Mouse (Mus musculus) lung, postnatal 0 days (tissue): ENCODE measurements around the gene Ifrd2. TPM values are rescaled to one million over a fixed set of nuclear protein-coding genes. Genes with fewer than 3 reads are reported as not detected.
A peak's percentile ranks its signal among the peaks of the same experiment; 100 is the strongest.

Experiments
- ATAC-seq: fragments of 200-750 bp; cut with Nextera tagmentation; 2 replicates; pipeline ENCODE4 v1.8.0; 2017; ENCODE audit warnings: moderate library complexity
- DNase-seq: peaks from one replicate; pipeline ENCODE4 v3.0.0-alpha.2; 2016; ENCODE audit warnings: low spot score
- H3K27ac ChIP-seq: fragments of 300-500 bp; sonication (generic); 2 replicates; pipeline ENCODE4 v1.5.1; 2014; ENCODE audit warnings: antibody characterized with exemption, mild to moderate bottlenecking, low read length, mixed read lengths
- H3K27me3 ChIP-seq: fragments of 300-500 bp; sonication (generic); replicated peaks from 2 replicates; pipeline ENCODE4 v1.6.1; 2014; ENCODE audit warnings: low read length, mixed read lengths; ENCODE audit not compliant: insufficient read depth
- H3K36me3 ChIP-seq: fragments of 300-500 bp; sonication (generic); 2 replicates; pipeline ENCODE4 v1.6.1; 2014; ENCODE audit warnings: low read length, mixed read lengths; ENCODE audit not compliant: insufficient read depth
- H3K4me1 ChIP-seq: fragments of 300-500 bp; sonication (generic); 2 replicates; pipeline ENCODE4 v1.6.1; 2014; ENCODE audit warnings: antibody characterized with exemption, low read depth, low read length, mixed read lengths; ENCODE audit not compliant: insufficient read depth
- H3K4me2 ChIP-seq: fragments of 300-500 bp; sonication (generic); replicated peaks from 2 replicates; pipeline ENCODE4 v1.6.1; 2014; ENCODE audit warnings: low read depth, mild to moderate bottlenecking, low read length, moderate library complexity, mixed read lengths
- H3K4me3 ChIP-seq: fragments of 300-500 bp; sonication (generic); 2 replicates; pipeline ENCODE4 v1.5.1; 2014; ENCODE audit warnings: low read depth, low read length
- H3K9ac ChIP-seq: fragments of 300-500 bp; sonication (generic); replicated peaks from 2 replicates; pipeline ENCODE4 v1.6.1; 2014; ENCODE audit warnings: low read depth, mild to moderate bottlenecking
- H3K9me3 ChIP-seq: fragments of 300-500 bp; sonication (generic); 2 replicates; pipeline ENCODE4 v1.6.1; 2016; ENCODE audit warnings: low read length, mixed read lengths
- CTCF ChIP-seq: IDR thresholded peaks from 2 replicates; pipeline ENCODE4 v1.5.1; 2016; ENCODE audit warnings: antibody characterized with exemption, mild to moderate bottlenecking
- EP300 ChIP-seq: IDR thresholded peaks from 2 replicates; pipeline ENCODE4 v1.6.1; 2016; ENCODE audit warnings: antibody characterized with exemption, mild to moderate bottlenecking, control low read depth
- WGBS: fragments of 180-500 bp; shearing (Covaris S2); extraction: QIAGEN DNeasy Blood & Tissue Kit; methylation state at CpG from one replicate; pipeline ENCODE4 v1.1.7; 2014; 5-methylcytosine and 5-hydroxymethylcytosine counted together
- polyA plus RNA-seq: library from polyadenylated mRNA; unstranded; fragments of >200 nt; fragmentation: Nextera tagmentation; extraction: Ambion mirVana; gene quantifications from 2 replicates; pipeline ENCODE4 v1.2.1, GENCODE M21; 2015

The Ifrd2 gene
- polyA plus RNA-seq, 1 experiment from 2014 or later, result 24.1 TPM

DNA sequence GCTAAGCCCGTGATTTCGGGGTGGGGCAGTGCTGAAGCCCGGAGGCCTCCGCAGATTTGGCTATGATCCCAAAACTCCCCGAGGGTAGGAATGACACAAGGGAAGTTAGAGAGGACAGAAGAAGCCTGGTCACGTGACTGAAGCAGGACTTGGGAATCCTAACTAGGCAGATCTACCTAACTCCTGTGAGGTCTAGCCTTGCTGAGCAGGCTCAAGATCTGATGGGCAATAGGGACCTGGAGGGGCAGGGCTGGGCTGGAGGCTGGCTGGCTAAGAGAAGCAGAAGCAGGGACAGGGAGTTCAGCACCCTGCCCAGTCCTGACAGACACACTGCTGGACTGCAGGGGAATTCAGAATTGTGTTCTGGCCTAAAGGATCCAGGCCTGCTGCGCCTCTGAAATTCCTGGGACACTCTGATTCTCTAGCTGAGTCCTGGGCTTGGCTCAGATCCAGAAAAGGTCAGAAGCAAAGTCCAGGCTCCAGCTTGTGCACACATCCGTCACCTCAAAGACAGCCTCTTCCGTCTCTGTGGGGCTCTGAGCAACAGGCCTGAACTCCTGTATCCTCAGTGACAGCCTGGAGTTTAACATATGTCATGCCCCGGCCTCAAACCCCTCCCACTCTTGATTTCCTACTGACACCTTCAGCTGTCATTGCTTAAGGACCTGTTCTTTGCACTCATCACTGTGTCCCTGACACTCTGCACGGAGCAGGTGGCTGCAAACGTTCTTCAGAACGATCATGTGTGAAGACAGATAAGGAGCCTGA is 31.5 kb downstream of the Ifrd2 start:
- Histone ChIP-seq H3K4me2 (no peak overlapping the region), H3K9ac (no peak overlapping the region), H3K4me3 (no peak overlapping the region), H3K36me3 (peaks cover 48% of the 10 kb centered on the region), H3K27me3 (no peaks in the 10 kb centered on the region), H3K27ac (peak overlapping the region; percentile 86), H3K9me3 (no peaks in the 10 kb centered on the region), H3K4me1 (peaks cover 19% of the 10 kb centered on the region; the same call in 1 of the 2 replicates)
- WGBS, result 9% methylated on average over 13 of the region's 13 CpGs
- DNase-seq, result peak; percentile 90
- ATAC-seq, result peak; percentile 88
- no peak for TF ChIP-seq CTCF
- peak; percentile 71 for TF ChIP-seq EP300

DNA sequence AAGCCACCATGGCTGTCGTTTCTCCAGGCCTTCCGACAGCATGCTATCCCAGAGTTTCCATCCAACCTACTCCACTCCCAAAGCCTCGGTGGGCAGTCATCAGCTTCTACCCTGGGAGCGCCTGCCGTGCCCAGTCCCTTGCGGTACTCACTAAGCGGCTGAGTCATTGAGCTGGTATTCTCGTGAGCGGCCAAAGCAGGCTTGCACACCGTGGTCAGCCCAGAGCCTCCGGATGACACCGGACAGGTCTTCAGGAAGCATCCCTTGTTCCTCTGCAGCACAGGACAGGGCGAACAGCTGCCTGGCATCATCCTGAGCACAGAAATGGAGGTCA is 32.1 kb downstream of the Ifrd2 start:
- Histone ChIP-seq H3K4me1 (peaks cover 19% of the 10 kb centered on the region; the same call in 1 of the 2 replicates), H3K4me3 (no peak overlapping the region), H3K27me3 (no peaks in the 10 kb centered on the region), H3K4me2 (no peak overlapping the region), H3K9ac (no peak overlapping the region), H3K9me3 (no peaks in the 10 kb centered on the region), H3K27ac (peak overlapping the region; percentile 86), H3K36me3 (peaks cover 47% of the 10 kb centered on the region)
- DNase-seq, result no peak
- 37% methylated on average over 13 of the region's 13 CpGs for WGBS
- TF ChIP-seq CTCF (no peak), EP300 (no peak)
- ATAC-seq, result peak; percentile 13

DNA sequence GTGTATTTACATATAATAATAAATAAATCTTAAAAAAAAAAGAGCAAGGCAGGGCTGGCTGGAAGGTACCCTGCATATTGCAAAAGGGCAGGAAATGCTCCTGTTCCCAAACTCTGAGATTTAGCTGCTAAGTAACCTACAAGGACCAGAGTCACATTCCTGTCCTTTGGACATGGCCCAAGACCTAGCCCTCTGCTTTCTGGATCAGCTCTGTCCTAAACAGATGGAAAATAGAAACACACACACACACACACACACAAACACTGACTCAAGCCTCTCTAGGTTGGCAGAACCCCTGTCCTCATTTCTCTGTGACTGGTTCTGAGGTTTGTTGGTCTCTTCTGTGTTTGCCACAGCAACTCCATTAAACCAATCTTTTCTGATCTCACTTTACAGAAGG is 33.5 kb downstream of the Ifrd2 start:
- TF ChIP-seq EP300 (no peak), CTCF (no peak)
- Histone ChIP-seq H3K27ac (no peak overlapping the region), H3K4me1 (peaks cover 19% of the 10 kb centered on the region; the same call in 1 of the 2 replicates), H3K36me3 (peaks cover 37% of the 10 kb centered on the region), H3K4me3 (no peak overlapping the region), H3K4me2 (no peak overlapping the region), H3K9me3 (no peaks in the 10 kb centered on the region), H3K9ac (no peak overlapping the region), H3K27me3 (no peaks in the 10 kb centered on the region)
- no peak for ATAC-seq
- peak; percentile 43 for DNase-seq

DNA sequence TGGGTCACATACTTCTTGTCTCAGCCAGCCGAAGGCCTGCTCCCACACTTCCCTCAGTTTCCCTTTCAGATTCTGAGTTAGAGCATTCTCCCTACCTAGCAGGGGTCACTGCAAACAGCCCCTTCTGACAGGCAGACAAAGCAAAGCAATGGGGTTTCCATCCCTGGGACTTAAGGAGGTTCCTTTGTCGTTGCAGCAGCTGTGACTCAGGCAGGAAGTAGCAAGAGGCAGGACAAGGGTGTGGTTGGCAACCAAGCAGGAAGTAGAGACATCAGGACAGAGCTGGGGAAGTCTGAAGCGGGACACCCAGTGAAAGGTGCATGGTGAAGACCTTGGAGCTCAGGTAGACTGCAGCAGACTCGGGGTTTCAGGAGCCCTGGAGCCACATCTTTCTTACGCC is 37.1 kb downstream of the Ifrd2 start:
- WGBS, result 54% methylated on average over 5 of the region's 5 CpGs
- ATAC-seq (peak; percentile 35), DNase-seq (peak; percentile 82)
- Histone ChIP-seq H3K27ac (peak overlapping the region; percentile 86), H3K9me3 (no peaks in the 10 kb centered on the region), H3K36me3 (peaks cover 16% of the 10 kb centered on the region), H3K9ac (no peak overlapping the region), H3K4me3 (no peak overlapping the region), H3K4me2 (0 out of 2 replicates have a peak overlapping the region, but pooled peaks have one; percentile 9), H3K4me1 (peaks cover 37% of the 10 kb centered on the region), H3K27me3 (no peaks in the 10 kb centered on the region)
- TF ChIP-seq CTCF, result no peak
- peak; percentile 67; the same call in 1 of the 2 replicates for TF ChIP-seq EP300

DNA sequence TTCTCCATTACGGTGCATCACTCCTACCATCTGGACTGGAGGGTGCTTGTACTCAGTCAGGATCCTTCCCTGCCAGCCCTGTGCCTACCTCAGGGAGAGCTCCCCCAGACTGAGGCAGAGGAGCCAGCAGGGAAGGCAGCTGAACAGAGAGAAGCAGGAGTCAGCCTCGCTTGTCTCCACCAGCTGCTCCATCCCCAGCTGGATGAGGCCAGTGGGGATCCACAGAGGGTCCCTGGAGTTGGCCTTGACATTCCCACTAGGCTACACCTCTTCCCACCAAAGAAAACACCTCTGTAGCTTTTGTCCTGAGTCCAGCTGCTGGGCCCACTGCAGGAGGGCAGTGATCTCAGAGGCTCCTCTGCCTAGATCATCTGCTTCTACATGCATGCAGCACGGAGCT is 37.5 kb downstream of the Ifrd2 start:
- H3K27ac ChIP-seq, result peak overlapping the region; percentile 86
- no peak for DNase-seq
- WGBS, result 85% methylated on average over 3 of the region's 3 CpGs
- H3K4me2 ChIP-seq, result 0 out of 2 replicates have a peak overlapping the region, but pooled peaks have one; percentile 9
- H3K9me3 ChIP-seq, result no peaks in the 10 kb centered on the region
- no peak overlapping the region for H3K4me3 ChIP-seq
- H3K36me3 ChIP-seq, result peaks cover 16% of the 10 kb centered on the region
- H3K27me3 ChIP-seq, result no peaks in the 10 kb centered on the region
- ATAC-seq, result no peak
- TF ChIP-seq CTCF (no peak), EP300 (no peak)
- no peak overlapping the region for H3K9ac ChIP-seq
- peaks cover 36% of the 10 kb centered on the region for H3K4me1 ChIP-seq

DNA sequence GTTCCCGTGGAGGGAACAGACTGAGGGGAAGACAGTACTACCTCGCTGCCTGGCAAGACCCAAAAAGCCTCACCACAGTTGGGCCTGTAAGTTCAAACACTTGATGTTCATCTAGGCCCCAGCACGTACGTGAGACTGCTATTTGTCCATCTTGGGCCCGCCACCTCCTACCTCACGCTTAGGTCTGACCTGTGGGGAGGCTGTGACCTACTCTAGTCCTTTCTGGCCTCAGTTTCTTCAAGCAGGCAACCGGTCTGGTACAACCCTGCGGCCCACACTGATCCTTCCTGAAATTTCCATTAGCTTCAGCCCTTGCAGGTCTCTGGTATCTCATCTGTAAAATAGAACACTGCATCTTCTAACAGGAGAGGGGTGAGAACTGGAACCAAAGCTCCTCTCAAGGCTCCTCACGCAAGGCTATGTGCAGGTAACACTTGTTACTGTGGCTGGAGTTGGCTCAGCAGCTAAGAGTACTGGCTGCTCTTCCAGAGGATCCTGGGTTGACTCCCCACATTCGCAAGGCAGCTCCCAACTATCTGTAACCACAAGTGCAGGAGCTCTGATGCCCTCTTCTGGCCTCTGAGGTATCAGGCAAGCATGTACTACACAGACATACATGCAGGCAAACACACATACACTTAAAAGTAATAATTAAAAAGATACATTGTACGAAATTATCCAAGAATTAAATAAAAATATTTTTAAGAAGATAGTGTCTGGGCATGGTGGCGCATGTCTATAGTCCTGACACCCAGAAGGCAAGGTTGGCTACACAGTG is 38.1 kb downstream of the Ifrd2 start:
- 85% methylated on average over 12 of the region's 12 CpGs for WGBS

More for the DNA sequence above, 38.1 kb downstream of the Ifrd2 start:
- Histone ChIP-seq H3K9me3 (no peaks in the 10 kb centered on the region), H3K4me1 (peaks cover 37% of the 10 kb centered on the region), H3K4me3 (no peak overlapping the region), H3K27me3 (no peaks in the 10 kb centered on the region), H3K27ac (peak overlapping the region; percentile 86), H3K4me2 (no peak overlapping the region), H3K9ac (no peak overlapping the region), H3K36me3 (peaks cover 11% of the 10 kb centered on the region; the same call in 1 of the 2 replicates)
- DNase-seq (no peak), ATAC-seq (no peak)
- TF ChIP-seq CTCF (peak; percentile 57), EP300 (no peak)
